7 mouse cellular contexts compared by ENCODE assay signal in the genomic region with DNA sequence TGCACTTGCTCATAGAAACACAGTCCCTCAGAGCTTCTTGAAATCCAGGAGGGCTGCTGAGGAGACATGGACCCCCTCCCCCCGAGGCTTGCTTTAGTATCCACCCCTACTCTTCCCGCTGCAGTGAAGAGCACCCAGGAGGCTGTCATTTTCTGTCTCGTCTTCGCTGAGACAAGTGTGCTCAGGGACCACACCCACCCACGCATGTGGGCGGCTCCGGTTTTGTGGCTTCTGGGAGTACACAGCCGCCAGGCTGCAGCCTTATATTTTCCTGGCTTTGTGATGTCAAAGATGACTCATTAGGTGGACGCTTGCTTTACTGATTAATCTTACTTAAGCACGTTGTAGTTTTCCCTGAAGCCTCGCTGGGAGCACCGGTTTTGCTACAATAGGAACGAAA. TPM values are rescaled to one million over a fixed set of nuclear protein-coding genes. Genes with fewer than 3 reads are reported as not detected.
A peak's percentile ranks its signal among the peaks of the same experiment; 100 is the strongest.
DNase-seq lines count a peak whose midpoint lies in the region; ATAC-seq and TF ChIP-seq lines count a peak whose summit lies in the region.

No protein-coding gene starts in this region.

- no peak for DNase-seq in limb, embryonic 10.5 days (ENCODE audit: low spot score)
- peak; percentile 40 for DNase-seq in midbrain, embryonic 14.5 days
- no peak for DNase-seq in ovary, postnatal 10 days (ENCODE audit: low spot score)

- no peaks in the 10 kb centered on the region for H3K4me1 ChIP-seq in limb, embryonic 12.5 days (replicated peaks)
- H3K4me1 ChIP-seq in limb, embryonic 10.5 days, result no peaks in the 10 kb centered on the region
- peaks cover 20% of the 10 kb centered on the region for H3K4me1 ChIP-seq in bone marrow macrophage, adult 2 months (ENCODE audit: control insufficient read depth, insufficient read depth, low read length)
- H3K4me1 ChIP-seq in hindbrain, embryonic 16.5 days (ENCODE audit: control insufficient read depth, insufficient read depth, low read depth, low read length), result 0 out of 2 replicates have a peak, but pooled peaks cover 2% of the 10 kb centered on the region
- H3K4me1 ChIP-seq in midbrain, embryonic 14.5 days (ENCODE audit: control insufficient read depth, insufficient read depth, low read length), result peaks cover 3% of the 10 kb centered on the region; the same call in 1 of the 2 replicates

- H3K27me3 ChIP-seq in limb, embryonic 12.5 days, result peaks cover 33% of the 10 kb centered on the region
- peaks cover 30% of the 10 kb centered on the region for H3K27me3 ChIP-seq in limb, embryonic 10.5 days (ENCODE audit: low read depth, poor library complexity, severe bottlenecking)
- H3K27me3 ChIP-seq in hindbrain, embryonic 16.5 days (replicated peaks; ENCODE audit: control insufficient read depth, insufficient read depth, low read length), result no peaks in the 10 kb centered on the region
- no peaks in the 10 kb centered on the region for H3K27me3 ChIP-seq in midbrain, embryonic 14.5 days (ENCODE audit: control insufficient read depth, insufficient read depth, low read length)

- no peak for TF ChIP-seq POLR2A in bone marrow macrophage, adult 2 months (IDR thresholded peaks at IDR 0.05; ENCODE audit: borderline replicate concordance, low read depth, low read length)

- H3K4me3 ChIP-seq in limb, embryonic 12.5 days (replicated peaks), result no peak overlapping the region
- H3K4me3 ChIP-seq in limb, embryonic 10.5 days, result no peak overlapping the region
- H3K4me3 ChIP-seq in bone marrow macrophage, adult 2 months (ENCODE audit: insufficient read depth, low read length), result peak overlapping the region; percentile 41
- H3K4me3 ChIP-seq in hindbrain, embryonic 16.5 days (ENCODE audit: low read length), result peak overlapping the region; percentile 29
- peak overlapping the region; percentile 26 for H3K4me3 ChIP-seq in midbrain, embryonic 14.5 days (replicated peaks; ENCODE audit: low read depth, low read length)

- 0 out of 2 replicates have a peak overlapping the region, but pooled peaks have one; percentile 17 for H3K4me2 ChIP-seq in limb, embryonic 12.5 days
- peak overlapping the region; percentile 57 for H3K4me2 ChIP-seq in hindbrain, embryonic 16.5 days (ENCODE audit: low read length)
- H3K4me2 ChIP-seq in midbrain, embryonic 14.5 days (ENCODE audit: low read length), result peak overlapping the region; percentile 54

- TF ChIP-seq CTCF in bone marrow macrophage, adult 2 months (IDR thresholded peaks at IDR 0.05; ENCODE audit: low read depth, low read length), result no peak

- H3K9me3 ChIP-seq in limb, embryonic 12.5 days, result no peaks in the 10 kb centered on the region
- no peaks in the 10 kb centered on the region for H3K9me3 ChIP-seq in limb, embryonic 10.5 days (replicated peaks)
- H3K9me3 ChIP-seq in hindbrain, embryonic 16.5 days (ENCODE audit: control insufficient read depth, low read length), result no peaks in the 10 kb centered on the region
- H3K9me3 ChIP-seq in midbrain, embryonic 14.5 days (ENCODE audit: control insufficient read depth, low read length), result no peaks in the 10 kb centered on the region

- WGBS in limb, embryonic 12.5 days, result 26% methylated on average over 13 of the region's 13 CpGs
- WGBS in limb, embryonic 10.5 days, result 34% methylated on average over 13 of the region's 13 CpGs
- WGBS in hindbrain, embryonic 16.5 days, result 13% methylated on average over 13 of the region's 13 CpGs
- WGBS in midbrain, embryonic 14.5 days, result 16% methylated on average over 13 of the region's 13 CpGs

- no peak for ATAC-seq in limb, embryonic 12.5 days (ENCODE audit: insufficient number of reproducible peaks, insufficient read depth, low FRiP score, low TSS enrichment, low read depth)
- ATAC-seq in hindbrain, embryonic 16.5 days, result peak; percentile 65
- ATAC-seq in midbrain, embryonic 14.5 days (ENCODE audit: low FRiP score, low TSS enrichment), result no peak
- no peak for ATAC-seq in cerebellum, adult (ENCODE audit: insufficient number of reproducible peaks, low FRiP score, low TSS enrichment)

- no peaks in the 10 kb centered on the region for H3K36me3 ChIP-seq in limb, embryonic 12.5 days
- no peaks in the 10 kb centered on the region for H3K36me3 ChIP-seq in limb, embryonic 10.5 days
- H3K36me3 ChIP-seq in hindbrain, embryonic 16.5 days (ENCODE audit: control insufficient read depth, insufficient read depth, low read length), result no peaks in the 10 kb centered on the region
- no peaks in the 10 kb centered on the region for H3K36me3 ChIP-seq in midbrain, embryonic 14.5 days (ENCODE audit: control insufficient read depth, insufficient read depth, low read length)

- no peak overlapping the region for H3K27ac ChIP-seq in limb, embryonic 12.5 days
- no peak overlapping the region for H3K27ac ChIP-seq in limb, embryonic 10.5 days
- H3K27ac ChIP-seq in bone marrow macrophage, adult 2 months (ENCODE audit: insufficient read depth, low read depth, low read length), result no peak overlapping the region
- no peak overlapping the region for H3K27ac ChIP-seq in hindbrain, embryonic 16.5 days (ENCODE audit: low read depth, low read length)
- H3K27ac ChIP-seq in midbrain, embryonic 14.5 days (replicated peaks; ENCODE audit: low read depth, low read length), result no peak overlapping the region

- no peak overlapping the region for H3K9ac ChIP-seq in limb, embryonic 12.5 days (replicated peaks)
- H3K9ac ChIP-seq in hindbrain, embryonic 16.5 days (ENCODE audit: low read depth, low read length), result peak overlapping the region; percentile 56
- H3K9ac ChIP-seq in midbrain, embryonic 14.5 days (replicated peaks; ENCODE audit: low read length), result peak overlapping the region; percentile 36; the same call in 1 of the 2 replicates

RNA-seq across cellular contexts. Expression of a gene that starts 20.8 kb away (rescaled TPM):
- polyA plus RNA-seq in limb, embryonic 12.5 days (2016; fragmentation: Nextera tagmentation; extraction: Ambion mirVana), result 27.6 and 28.5 TPM in 2 replicates
- polyA plus RNA-seq in limb, embryonic 10.5 days (2016; fragmentation: Nextera tagmentation; extraction: Ambion mirVana), result 22.5 and 31.4 TPM in 2 replicates
- 5.9 and 6.1 TPM in 2 replicates for polyA plus RNA-seq in bone marrow macrophage, adult 2 months (2012; ENCODE audit: insufficient read depth, insufficient read length, missing spikeins)
- polyA plus RNA-seq in hindbrain, embryonic 16.5 days (2015; fragmentation: Nextera tagmentation; extraction: Ambion mirVana), result 24.2 and 24.3 TPM in 2 replicates
- 24.2 and 31.8 TPM in 2 replicates for polyA plus RNA-seq in midbrain, embryonic 14.5 days (2014; fragmentation: Nextera tagmentation; extraction: Ambion mirVana)

RNA-seq across cellular contexts. Expression of a gene that starts 26.7 kb away (rescaled TPM):
- not detected in 2 replicates for polyA plus RNA-seq in limb, embryonic 12.5 days (2016; fragmentation: Nextera tagmentation; extraction: Ambion mirVana)
- polyA plus RNA-seq in limb, embryonic 10.5 days (2016; fragmentation: Nextera tagmentation; extraction: Ambion mirVana), result not detected in 2 replicates
- polyA plus RNA-seq in bone marrow macrophage, adult 2 months (2012; ENCODE audit: insufficient read depth, insufficient read length, missing spikeins), result not detected in 2 replicates
- 2.8 and 3.3 TPM in 2 replicates for polyA plus RNA-seq in hindbrain, embryonic 16.5 days (2015; fragmentation: Nextera tagmentation; extraction: Ambion mirVana)
- polyA plus RNA-seq in midbrain, embryonic 14.5 days (2014; fragmentation: Nextera tagmentation; extraction: Ambion mirVana), result 0.14 and 0.26 TPM in 2 replicates

RNA-seq across cellular contexts. Expression of a gene that starts 27.9 kb away (rescaled TPM):
- polyA plus RNA-seq in limb, embryonic 12.5 days (2016; fragmentation: Nextera tagmentation; extraction: Ambion mirVana), result not detected in 2 replicates
- not detected in 2 replicates for polyA plus RNA-seq in limb, embryonic 10.5 days (2016; fragmentation: Nextera tagmentation; extraction: Ambion mirVana)
- polyA plus RNA-seq in bone marrow macrophage, adult 2 months (2012; ENCODE audit: insufficient read depth, insufficient read length, missing spikeins), result not detected in 2 replicates
- polyA plus RNA-seq in hindbrain, embryonic 16.5 days (2015; fragmentation: Nextera tagmentation; extraction: Ambion mirVana), result 22.0 and 26.4 TPM in 2 replicates
- polyA plus RNA-seq in midbrain, embryonic 14.5 days (2014; fragmentation: Nextera tagmentation; extraction: Ambion mirVana), result 1.9 and 2.3 TPM in 2 replicates

Comparison
In these comparisons a context has a peak if more than half of its experiments do, and no peak if none do; other contexts are left out.
1. H3K4me3 ChIP-seq: peak in bone marrow macrophage, adult 2 months (single experiment), hindbrain, embryonic 16.5 days (single experiment) and midbrain, embryonic 14.5 days (single experiment); none in limb, embryonic 12.5 days (single experiment) and limb, embryonic 10.5 days (single experiment).
2. Peak in every context shown above with its lines, with median percentiles within 50 percentile points of each other: H3K4me2 ChIP-seq.